Mouse (Mus musculus) G1E (cell line): Measurements from ENCODE around the gene Psmb9. TPM values are rescaled to one million over a fixed set of nuclear protein-coding genes. Genes with fewer than 3 reads are reported as not detected.

ENCODE experiments used
- ATAC-seq: 2 replicates; pipeline ENCODE4 v1.8.0; 2016; ENCODE audit warnings: mild to moderate bottlenecking; ENCODE audit not compliant: insufficient number of reproducible peaks, poor library complexity, low FRiP score, severe bottlenecking; ENCODE audit errors: extremely low read depth
- DNase-seq: peaks from one replicate; pipeline ENCODE4 v3.0.0; 2012; ENCODE audit warnings: low spot score
- H3K27me3 ChIP-seq: 2 replicates; pipeline ENCODE4 v1.6.1; 2012; ENCODE audit warnings: mild to moderate bottlenecking, low read length, inconsistent platforms; ENCODE audit not compliant: insufficient read depth
- H3K36me3 ChIP-seq: replicated peaks from 2 replicates; pipeline ENCODE3; 2012; ENCODE audit warnings: mild to moderate bottlenecking, inconsistent platforms
- H3K4me1 ChIP-seq: 2 replicates; pipeline ENCODE4 v1.6.1; 2012; ENCODE audit warnings: low read depth, low read length, inconsistent platforms, mixed read lengths; ENCODE audit not compliant: insufficient read depth
- H3K4me3 ChIP-seq: 2 replicates; pipeline ENCODE4 v1.5.1; 2012; ENCODE audit warnings: low read depth, mild to moderate bottlenecking, inconsistent platforms, low read length, moderate library complexity, mixed read lengths
- H3K9me3 ChIP-seq: replicated peaks from 2 replicates; pipeline ENCODE4 v1.6.1; 2012; ENCODE audit warnings: inconsistent platforms
- CTCF ChIP-seq: IDR thresholded peaks from 2 replicates; pipeline ENCODE4 v1.5.1; 2012; ENCODE audit warnings: low read depth, low read length, inconsistent platforms, mixed read lengths
- GATA1 ChIP-seq: IDR thresholded peaks from 2 replicates; pipeline ENCODE4 v1.6.1; 2012; ENCODE audit warnings: borderline replicate concordance, low read length, inconsistent platforms, mixed read lengths
- GATA2 ChIP-seq: IDR thresholded peaks from 2 replicates; pipeline ENCODE4 v1.6.1; 2012; ENCODE audit warnings: low read depth, low read length, inconsistent platforms, borderline replicate concordance
- POLR2AphosphoS5 ChIP-seq: IDR thresholded peaks from 2 replicates; pipeline ENCODE4 v1.6.1; 2012; ENCODE audit warnings: low read depth, low read length, inconsistent platforms; ENCODE audit not compliant: insufficient replicate concordance
- TAL1 ChIP-seq: conservative IDR thresholded peaks from 2 replicates; pipeline ENCODE4 v1.6.1; 2012; ENCODE audit warnings: low read depth, low read length, inconsistent platforms, mixed read lengths
- polyA plus RNA-seq: library from polyadenylated mRNA; stranded (reverse); fragments of >175 nt; gene quantifications from 2 replicates; pipeline ENCODE4 v1.2.3, GENCODE M21; 2012
- total RNA-seq, 2 experiments: library from RNA; stranded (forward) in 1 of 2; stranded (reverse) in 1 of 2; fragments of 200-1000 nt in 1 of 2; fragments of >200 nt in 1 of 2; fragmentation: Nextera tagmentation in 1 of 2; gene quantifications; 2 replicates each; pipeline ENCODE4 v1.2.3; 2014 to 2017

Psmb9 gene
- total and polyA plus RNA-seq, 3 experiments: 1.9 to 3.7 TPM; not detected in 1

DNA sequence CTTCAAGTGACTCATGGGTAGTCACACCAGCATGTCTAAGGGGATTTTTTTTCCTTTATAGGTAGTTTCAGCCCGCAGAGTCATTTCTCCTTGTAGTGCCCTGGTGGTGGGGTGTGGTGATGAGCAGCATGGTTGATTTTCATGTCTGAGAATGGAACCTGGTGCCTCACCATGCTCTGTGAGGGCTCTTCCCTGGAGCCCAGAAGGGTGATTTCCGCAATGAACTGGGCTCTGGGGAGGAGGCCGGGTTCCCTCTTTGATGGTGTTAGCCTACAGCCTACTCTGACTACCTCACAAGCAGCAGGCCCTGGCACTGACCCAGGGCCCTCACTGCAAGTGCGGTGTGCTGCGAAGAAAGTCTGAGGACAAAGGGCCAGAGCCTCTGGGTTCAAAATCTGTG, 15.9 kb upstream of the Psmb9 start, which contains the start of gene Tap2:
TSS of gene Tap2 (plus strand) at position 84 of the 400 bp plus-strand sequence.
- Histone ChIP-seq H3K36me3 (peaks cover 23% of the 10 kb centered on the region), H3K27me3 (peaks cover 11% of the 10 kb centered on the region; the same call in 1 of the 2 replicates), H3K9me3 (no peaks in the 10 kb centered on the region), H3K4me3 (peak within 1 kb of the TSS; percentile 95), H3K4me1 (peaks cover 47% of the 10 kb centered on the region)
- ATAC-seq (no peak), DNase-seq (no peak)
- no peak for TF ChIP-seq GATA1
- no peak for TF ChIP-seq POLR2AphosphoS5
- no peak for TF ChIP-seq CTCF
- no peak for TF ChIP-seq GATA2
- no peak for TF ChIP-seq TAL1

DNA sequence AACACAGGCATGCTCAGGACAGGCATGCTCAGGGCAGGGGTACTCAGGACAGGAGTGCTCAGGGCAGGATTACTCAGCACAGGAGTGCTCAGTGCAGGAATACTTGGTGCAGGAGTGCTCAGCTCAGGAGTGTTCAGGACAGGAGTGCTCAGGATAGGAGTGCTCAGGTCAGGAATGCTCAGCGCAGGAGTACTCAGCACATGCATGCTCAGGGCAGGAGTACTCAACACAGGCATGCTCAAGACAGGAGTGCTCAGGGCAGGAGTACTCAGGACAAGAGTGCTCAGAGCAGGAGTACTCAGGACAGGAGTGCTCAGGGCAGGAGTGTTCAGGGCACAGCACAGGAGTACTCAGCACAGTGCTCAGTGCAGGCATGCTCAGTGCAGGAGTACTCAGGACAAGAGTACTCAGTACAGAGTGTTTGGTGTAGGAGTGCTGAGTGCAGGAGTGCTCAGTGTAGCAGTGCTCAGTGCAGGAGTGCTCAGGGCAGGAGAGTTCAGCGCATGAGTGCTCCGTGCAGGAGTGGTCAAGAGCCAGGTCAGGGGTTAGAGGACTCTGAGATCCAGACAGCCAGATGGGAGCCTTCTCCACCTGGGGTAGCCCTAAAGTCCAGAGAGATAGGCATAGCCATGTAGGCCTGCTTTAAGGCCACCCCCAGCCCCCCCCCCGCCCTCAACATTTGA, 15.3 kb upstream of the Psmb9 start:
- no peak for DNase-seq
- ATAC-seq: no peak
- Histone ChIP-seq H3K4me3 (no peak overlapping the region), H3K4me1 (peaks cover 41% of the 10 kb centered on the region), H3K9me3 (no peaks in the 10 kb centered on the region), H3K36me3 (peaks cover 20% of the 10 kb centered on the region), H3K27me3 (peaks cover 16% of the 10 kb centered on the region; the same call in 1 of the 2 replicates)
- TF ChIP-seq POLR2AphosphoS5 (no peak), CTCF (no peak), GATA2 (no peak)

DNA sequence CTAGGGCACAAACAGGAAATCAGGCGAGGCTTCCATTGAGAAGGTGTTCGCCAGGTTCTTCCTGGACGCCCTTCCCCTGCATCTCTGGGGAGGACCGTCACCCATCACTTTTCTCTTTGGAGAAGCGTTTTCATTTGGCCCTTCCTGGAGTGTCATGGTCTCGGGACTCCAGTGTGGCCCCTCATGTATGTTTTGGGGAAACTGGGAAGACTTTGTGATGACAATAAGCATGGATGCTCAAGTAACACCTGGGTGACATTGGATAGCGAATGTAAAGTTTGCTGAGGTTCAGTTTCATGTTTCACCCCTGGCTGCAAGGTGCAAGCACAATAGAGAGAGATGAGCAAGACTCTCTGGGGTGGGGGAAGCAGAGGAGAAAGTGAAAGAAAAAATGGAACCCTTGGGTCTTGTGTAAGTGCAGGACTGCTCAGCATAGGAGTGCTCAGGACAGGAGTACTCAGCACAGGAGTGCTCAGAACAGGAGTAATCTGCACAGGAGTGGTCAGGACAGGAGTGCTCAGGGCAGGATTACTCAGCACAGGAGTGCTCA, 14.0 kb upstream of the Psmb9 start:
- no peaks in the 10 kb centered on the region for H3K9me3 ChIP-seq
- H3K36me3 ChIP-seq: peaks cover 12% of the 10 kb centered on the region
- TF ChIP-seq POLR2AphosphoS5: no peak
- no peak for TF ChIP-seq GATA2
- no peak for TF ChIP-seq CTCF
- TF ChIP-seq GATA1: no peak
- no peak for TF ChIP-seq TAL1
- H3K4me3 ChIP-seq: no peak overlapping the region
- peaks cover 27% of the 10 kb centered on the region for H3K27me3 ChIP-seq
- DNase-seq (no peak), ATAC-seq (no peak)
- peaks cover 34% of the 10 kb centered on the region for H3K4me1 ChIP-seq

DNA sequence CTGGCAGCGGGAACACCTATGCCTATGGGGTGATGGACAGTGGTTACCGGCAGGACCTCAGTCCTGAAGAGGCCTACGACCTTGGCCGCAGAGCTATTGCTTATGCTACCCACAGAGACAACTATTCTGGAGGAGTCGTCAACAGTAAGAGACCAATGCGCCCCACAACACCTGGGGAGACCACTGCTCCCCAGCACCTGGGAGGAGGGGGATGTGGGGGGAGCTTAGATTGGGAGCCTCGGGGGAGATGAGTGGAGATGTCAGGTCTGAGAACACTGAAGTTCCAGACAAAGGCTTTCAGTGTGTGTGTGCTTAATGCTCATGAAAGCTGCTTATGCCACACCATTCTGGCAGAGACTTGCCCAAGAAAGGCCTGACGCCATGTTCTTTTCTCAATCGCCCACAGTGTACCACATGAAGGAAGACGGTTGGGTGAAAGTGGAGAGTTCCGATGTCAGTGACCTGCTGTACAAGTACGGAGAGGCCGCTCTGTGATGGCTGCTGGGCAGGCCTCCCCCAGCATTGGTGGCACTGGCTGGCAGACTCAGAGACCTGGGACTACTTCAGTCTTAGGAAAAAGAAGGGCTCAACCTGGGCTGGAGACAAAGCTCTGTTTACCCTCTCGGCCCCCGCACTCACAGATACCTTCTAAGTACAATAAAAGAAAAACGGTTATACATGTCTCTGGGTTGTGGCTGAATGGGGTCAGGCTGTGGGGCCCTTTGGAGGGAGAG, 13.4 kb upstream of the Psmb9 start:
- TF ChIP-seq POLR2AphosphoS5 (no peak), GATA2 (no peak), CTCF (no peak), GATA1 (no peak), TAL1 (no peak)
- no peak overlapping the region for H3K4me3 ChIP-seq
- peaks cover 7% of the 10 kb centered on the region for H3K36me3 ChIP-seq
- ATAC-seq: no peak
- peaks cover 30% of the 10 kb centered on the region for H3K27me3 ChIP-seq
- peaks cover 28% of the 10 kb centered on the region for H3K4me1 ChIP-seq
- DNase-seq: no peak
- no peaks in the 10 kb centered on the region for H3K9me3 ChIP-seq

DNA sequence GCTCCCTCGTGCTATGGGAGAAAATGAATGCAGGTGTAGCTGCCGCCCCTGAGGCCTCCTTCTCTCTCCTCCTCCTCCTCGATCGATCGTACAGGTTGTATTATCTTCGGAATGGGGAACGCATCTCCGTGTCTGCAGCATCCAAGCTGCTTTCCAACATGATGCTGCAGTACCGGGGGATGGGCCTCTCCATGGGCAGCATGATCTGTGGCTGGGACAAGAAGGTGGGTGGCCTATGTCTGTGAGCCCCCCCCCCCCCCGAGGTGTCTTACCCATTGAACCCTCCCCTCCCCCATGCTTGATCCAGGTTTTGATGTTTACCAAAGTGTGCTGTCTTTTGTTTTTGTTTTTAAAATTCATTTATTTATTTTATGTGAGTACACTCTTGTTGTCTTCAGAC, 12.5 kb upstream of the Psmb9 start:
- Histone ChIP-seq H3K27me3 (peaks cover 30% of the 10 kb centered on the region), H3K4me3 (no peak overlapping the region), H3K9me3 (no peaks in the 10 kb centered on the region), H3K4me1 (peaks cover 19% of the 10 kb centered on the region), H3K36me3 (no peaks in the 10 kb centered on the region)
- DNase-seq (no peak), ATAC-seq (no peak)
- TF ChIP-seq GATA2 (no peak), POLR2AphosphoS5 (no peak), CTCF (no peak), TAL1 (no peak), GATA1 (no peak)

DNA sequence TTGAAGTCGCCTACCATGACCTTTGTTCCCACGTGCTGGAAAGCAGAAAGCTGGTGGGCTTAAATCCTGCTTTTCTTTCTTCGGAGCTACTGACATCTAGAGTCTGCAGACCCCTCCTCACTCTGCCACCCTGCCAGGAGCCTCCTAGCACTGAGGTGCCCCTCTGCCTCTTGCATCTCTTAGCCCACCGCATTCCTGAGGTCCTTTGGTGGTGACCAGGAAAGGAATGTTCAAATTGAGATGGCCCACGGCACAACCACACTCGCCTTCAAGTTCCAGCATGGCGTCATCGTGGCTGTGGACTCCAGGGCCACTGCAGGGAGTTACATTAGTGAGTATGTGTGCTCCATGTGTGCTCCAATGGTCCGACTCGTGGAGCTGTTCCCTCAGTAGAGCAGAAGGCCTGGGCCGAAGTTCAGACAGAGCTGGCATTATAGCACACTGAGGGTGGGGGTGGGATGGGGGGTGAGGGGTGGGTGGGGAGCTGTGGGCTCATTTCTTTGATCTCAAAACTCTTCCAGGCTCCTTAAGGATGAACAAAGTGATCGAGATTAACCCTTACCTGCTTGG, 11.6 kb upstream of the Psmb9 start:
- Histone ChIP-seq H3K9me3 (no peaks in the 10 kb centered on the region), H3K27me3 (peaks cover 33% of the 10 kb centered on the region), H3K4me3 (no peak overlapping the region), H3K36me3 (peaks cover 3% of the 10 kb centered on the region), H3K4me1 (peaks cover 17% of the 10 kb centered on the region)
- TF ChIP-seq CTCF: no peak
- no peak for TF ChIP-seq GATA2
- no peak for TF ChIP-seq POLR2AphosphoS5
- no peak for TF ChIP-seq TAL1
- TF ChIP-seq GATA1: no peak
- no peak for DNase-seq
- ATAC-seq: no peak
